Mouse (Mus musculus): Measurements from ENCODE around the gene Gls2. TPM values are rescaled to one million over a fixed set of nuclear protein-coding genes. Genes with fewer than 3 reads are reported as not detected.
"Not testable (repeated sequence)": the region's sequence is repeated elsewhere in the genome, so short reads cannot be mapped to it uniquely, and the experiment has no call there.

Gene Gls2
- total RNA-seq, 4 experiments from 2014 or later, result 24.4 to 33.2 (median 24.6) TPM

- peak; percentile 45 to 53 for DNase-seq (ENCODE audit: low spot score in 2 of 2)
Observed at GRCm38 (mm10) chr10:128194551-128195461, 549 bp downstream of the Gls2 start.

DNA sequence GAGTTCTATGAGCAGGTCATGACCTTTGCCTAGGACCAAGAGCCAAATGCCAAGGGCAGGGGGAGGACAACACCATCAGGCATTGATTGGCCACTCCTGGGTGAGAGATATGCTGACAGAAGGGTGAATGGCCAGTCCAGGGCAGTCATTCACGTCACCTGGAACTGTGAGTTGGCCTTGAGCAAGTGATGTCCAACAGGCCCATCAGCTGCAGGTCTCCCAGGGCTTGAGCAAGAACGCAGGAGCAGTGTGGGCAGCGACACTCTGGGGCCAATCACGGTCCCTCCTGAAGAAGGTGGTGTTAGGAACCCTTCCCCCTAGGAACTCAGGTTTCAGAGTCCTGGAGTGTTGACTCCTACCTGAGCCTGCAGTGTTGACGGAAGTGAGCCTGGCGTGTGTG, 7.6 kb downstream of the Gls2 start:
- no peak for DNase-seq (ENCODE audit: low spot score in 2 of 2)

GRCm38 (mm10) chr10:128204941-128205340, 10.7 kb downstream of the Gls2 start:
- DNase-seq (ENCODE audit: low spot score in 2 of 2), result no peak

- DNase-seq (ENCODE audit: low spot score in 2 of 2), result peak in 1 of 2 experiments; percentile 14
Observed at GRCm38 (mm10) chr10:128208326-128208725, 14.1 kb downstream of the Gls2 start.

DNA sequence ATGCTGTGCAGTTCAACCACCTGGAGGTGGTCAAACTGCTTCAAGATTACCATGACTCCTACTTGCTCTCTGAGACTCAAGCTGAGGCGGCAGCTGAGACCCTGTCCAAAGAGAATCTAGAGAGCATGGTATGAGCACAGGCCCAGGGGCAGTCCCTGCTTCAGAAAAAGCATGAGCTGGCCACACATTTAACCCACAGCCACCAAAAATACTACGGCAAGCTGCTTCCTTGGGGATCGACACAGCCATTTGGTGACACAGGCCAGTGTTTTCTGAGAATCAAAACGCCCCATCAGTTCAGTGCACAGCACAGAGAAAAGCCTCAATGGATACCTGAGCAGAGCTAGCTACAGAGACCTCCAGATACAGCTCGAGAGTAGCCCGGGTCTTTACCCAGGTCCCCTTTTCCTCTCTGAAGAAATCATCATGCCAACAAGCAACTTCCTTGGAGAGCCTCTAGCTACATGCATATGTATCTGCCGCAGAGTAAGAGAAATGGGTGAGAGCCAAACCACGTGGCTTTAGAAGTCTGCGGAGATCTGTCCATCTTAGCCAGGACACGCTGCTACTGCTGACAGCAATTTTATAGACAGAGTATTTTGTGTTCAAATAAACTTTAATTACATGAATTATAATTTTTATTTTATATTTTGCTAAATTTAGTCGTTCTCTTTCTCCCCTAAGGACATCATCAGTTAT, 15.2 kb downstream of the Gls2 start:
- no peak for DNase-seq (ENCODE audit: low spot score in 2 of 2)

DNA sequence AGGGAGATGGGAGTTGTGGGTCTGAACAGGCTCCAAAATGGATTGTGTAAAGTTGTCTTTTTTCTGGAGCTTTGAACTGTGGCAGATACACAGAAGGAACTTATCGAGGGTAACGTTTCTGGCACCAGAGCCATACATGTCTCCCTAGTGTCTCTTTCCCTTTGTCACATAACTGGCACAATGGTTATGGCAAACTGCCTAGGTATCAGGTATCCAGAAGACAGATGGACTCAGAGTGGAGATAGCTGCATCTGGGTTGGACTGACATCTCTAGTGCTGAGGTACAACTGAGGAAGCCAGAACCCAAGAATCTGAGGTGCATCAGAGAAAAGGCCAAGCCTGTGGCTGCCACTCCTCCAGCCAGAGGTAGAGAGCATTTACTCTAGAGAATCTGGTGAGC, 15.9 kb downstream of the Gls2 start:
- no peak for DNase-seq (ENCODE audit: low spot score in 2 of 2)

- DNase-seq (ENCODE audit: low spot score in 2 of 2), result no peak
Observed at GRCm38 (mm10) chr10:128210954-128211353, 16.7 kb downstream of the Gls2 start.

GRCm38 (mm10) chr10:128211390-128212108, 17.3 kb downstream of the Gls2 start, which contains the start of gene Spryd4:
Gene Spryd4 (minus strand): TSS chr10:128211807.
- peak; percentile 87 to 89 for DNase-seq (ENCODE audit: low spot score in 2 of 2)

DNA sequence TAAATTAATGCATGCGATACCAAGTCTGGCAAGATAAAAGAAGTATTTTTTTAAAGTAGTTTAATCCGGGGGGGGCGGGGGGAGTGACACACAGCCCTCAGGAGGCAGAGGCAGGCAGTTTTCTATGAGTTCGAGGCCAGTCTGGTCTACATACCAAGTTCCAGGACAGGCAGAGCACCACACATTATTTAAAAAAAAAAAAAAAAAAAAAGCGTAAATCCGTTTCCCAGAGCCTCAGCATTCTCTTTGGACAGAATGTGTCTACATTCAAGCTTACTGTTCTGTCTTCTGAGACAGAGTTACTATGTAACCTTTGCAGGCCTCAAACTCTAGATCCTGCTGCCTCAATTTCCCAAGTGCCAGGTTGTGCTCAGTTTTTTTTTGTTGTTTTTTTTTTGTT, 17.9 kb downstream of the Gls2 start:
- DNase-seq (ENCODE audit: low spot score in 2 of 2), result no peak

- DNase-seq (ENCODE audit: low spot score in 2 of 2), result peak; percentile 40 to 62
Observed at GRCm38 (mm10) chr10:128212871-128213323, 18.6 kb downstream of the Gls2 start.

DNA sequence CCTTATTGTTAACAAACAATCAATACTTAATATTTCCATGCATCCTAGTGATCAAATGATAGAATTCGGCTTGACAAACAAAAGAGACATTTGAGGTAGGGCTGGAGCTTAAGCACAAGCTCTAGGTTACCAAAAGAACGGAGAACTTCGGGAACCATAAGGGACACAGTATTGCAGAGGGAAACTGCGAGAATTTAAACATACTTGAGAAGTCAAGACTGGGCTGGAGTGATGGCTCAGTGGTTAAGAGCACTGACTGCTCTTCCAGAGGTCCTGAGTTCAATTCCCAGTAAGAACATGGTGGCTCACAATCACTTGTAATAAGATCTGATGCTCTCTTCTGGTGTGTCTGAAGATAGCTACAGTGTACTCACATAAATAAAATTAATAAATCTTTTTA, 19.9 kb downstream of the Gls2 start:
- not testable (repeated sequence) for DNase-seq (ENCODE audit: low spot score in 2 of 2)

- no peak for DNase-seq (ENCODE audit: low spot score in 2 of 2)
Observed at GRCm38 (mm10) chr10:128214981-128215380, 20.7 kb downstream of the Gls2 start.

- no peak for DNase-seq (ENCODE audit: low spot score in 2 of 2)
Observed at GRCm38 (mm10) chr10:128218387-128219117, 24.3 kb downstream of the Gls2 start.

GRCm38 (mm10) chr10:128221533-128222286, 27.5 kb downstream of the Gls2 start:
- DNase-seq (ENCODE audit: low spot score in 2 of 2), result no peak

GRCm38 (mm10) chr10:128225064-128225463, 30.8 kb downstream of the Gls2 start:
- no peak for DNase-seq (ENCODE audit: low spot score in 2 of 2)

DNA sequence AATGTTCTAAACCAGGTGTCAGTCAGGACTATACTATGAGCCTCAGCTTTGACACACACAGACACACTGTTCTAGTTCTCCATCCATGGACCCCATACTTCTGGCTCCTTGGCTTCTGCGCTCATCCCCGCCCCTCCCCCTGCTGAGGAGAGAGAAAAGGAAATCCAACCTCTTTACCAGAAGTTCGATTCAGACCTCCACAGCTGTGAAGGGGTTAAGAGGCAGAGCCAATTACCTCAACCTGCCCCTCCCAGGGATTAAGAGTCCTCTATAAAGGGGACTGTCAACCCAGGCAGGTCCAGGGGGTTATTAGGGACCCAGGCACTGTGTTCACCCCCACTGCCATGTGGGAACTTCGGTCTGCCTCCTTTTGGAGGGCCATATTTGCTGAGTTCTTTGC, 31.3 kb downstream of the Gls2 start, which contains the start of gene Mip:
TSS of gene Mip (plus strand) at position 301 of the 400 bp plus-strand sequence.
- DNase-seq (ENCODE audit: low spot score in 2 of 2), result no peak

GRCm38 (mm10) chr10:128227592-128227991, 33.3 kb downstream of the Gls2 start:
- no peak for DNase-seq (ENCODE audit: low spot score in 2 of 2)

DNA sequence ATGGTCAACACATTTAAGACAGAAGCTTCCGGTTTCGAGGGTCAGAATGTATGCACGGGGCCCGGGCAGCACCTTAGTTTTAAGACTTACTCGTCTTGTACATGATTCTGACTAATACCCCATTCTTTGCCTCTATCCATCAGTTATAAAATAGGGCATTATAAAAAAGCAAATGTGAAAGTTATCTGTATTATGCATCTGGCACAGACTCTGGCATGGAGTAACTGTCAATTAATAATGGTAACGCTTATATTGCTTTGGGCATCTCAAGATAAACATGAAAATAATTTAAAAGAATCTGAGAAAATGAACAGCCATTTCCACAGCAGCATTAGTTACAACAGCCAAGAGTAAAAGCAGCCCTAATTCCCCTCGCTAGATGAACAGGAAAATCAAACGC, 33.8 kb downstream of the Gls2 start:
- DNase-seq (ENCODE audit: low spot score in 2 of 2), result no peak

- DNase-seq (ENCODE audit: low spot score in 2 of 2), result no peak
Observed at GRCm38 (mm10) chr10:128230582-128230981, 36.3 kb downstream of the Gls2 start.

- no peak for DNase-seq (ENCODE audit: low spot score in 2 of 2)
Observed at GRCm38 (mm10) chr10:128231146-128231545, 36.9 kb downstream of the Gls2 start.

All from layer of hippocampus, adult 8-10 months (tissue).